Comparison of ENCODE assay signal across 11 mouse cellular contexts in genomic region chr6:73233202-73233726, GRCm38 (mm10). TPM values are rescaled to one million over a fixed set of nuclear protein-coding genes. Genes with fewer than 3 reads are reported as not detected.
DNase-seq lines count a peak whose midpoint lies in the region; TF ChIP-seq lines count a peak whose summit lies in the region.
"Had no signal": no experiment of that assay in that cellular context is flagged by ENCODE, and none has a peak within 500 bp of the region (broad histone marks: within the 10 kb centered on the region; RNA-seq: fewer than 3 reads in every experiment).

No protein-coding gene starts in this region.

- no peaks in the 10 kb centered on the region for H3K36me3 ChIP-seq in thymus, adult 2 months (ENCODE audit: control insufficient read depth, insufficient read depth, low read length)
- H3K36me3 ChIP-seq: embryonic facial prominence, embryonic 13.5 days; hindbrain, embryonic 15.5 days; midbrain, embryonic 12.5 days had no signal

- H3K27me3 ChIP-seq in thymus, adult 2 months (ENCODE audit: control insufficient read depth, insufficient read depth, low read length), result no peaks in the 10 kb centered on the region
- H3K27me3 ChIP-seq: embryonic facial prominence, embryonic 13.5 days; hindbrain, embryonic 15.5 days; midbrain, embryonic 12.5 days had no signal

- no peak for TF ChIP-seq POLR2A in thymus, adult 2 months (IDR thresholded peaks at IDR 0.05; ENCODE audit: control insufficient read depth, extremely low read depth, insufficient read depth, low read length, poor library complexity)

- no peak overlapping the region for H3K4me3 ChIP-seq in thymus, adult 2 months (ENCODE audit: control insufficient read depth, insufficient read depth, low read length)
- H3K4me3 ChIP-seq: embryonic facial prominence, embryonic 13.5 days; hindbrain, embryonic 15.5 days; midbrain, embryonic 12.5 days had no signal

- no peak overlapping the region for H3K27ac ChIP-seq in thymus, adult 2 months (ENCODE audit: control insufficient read depth, insufficient read depth, low read length)
- H3K27ac ChIP-seq: embryonic facial prominence, embryonic 13.5 days; hindbrain, embryonic 15.5 days; midbrain, embryonic 12.5 days had no signal

- intact Hi-C loops in heart, postnatal 25 days (cut with DNase I), result no loop called here

- WGBS in thymus, adult 2 months, result 90% methylated on average over 6 of the region's 6 CpGs

- H3K4me1 ChIP-seq in thymus, adult 2 months (replicated peaks; ENCODE audit: control insufficient read depth, insufficient read depth, low read length), result no peaks in the 10 kb centered on the region
- H3K4me1 ChIP-seq: hindbrain, embryonic 15.5 days; midbrain, embryonic 12.5 days had no signal

- peak; percentile 44 for DNase-seq in heart, adult 11 months
- no peak for DNase-seq in heart, postnatal 25 days (ENCODE audit: low spot score)
- DNase-seq in thymus, adult 2 months, result peak; percentile 41
- no peak for DNase-seq in thymus, adult 18-20 months
- DNase-seq in liver, result peak; percentile 25
- DNase-seq in thymus, postnatal 25 days, result peak; percentile 35
- no peak for DNase-seq in right cerebral cortex, postnatal 4 days
- DNase-seq in kidney, postnatal 4 days, result no peak

- no peak for TF ChIP-seq CTCF in thymus, adult 2 months (IDR thresholded peaks at IDR 0.05; ENCODE audit: borderline replicate concordance, control insufficient read depth, extremely low read depth, insufficient read depth, low read length, poor library complexity)

RNA-seq across cellular contexts. Expression of gene Dnah6, which starts 11.8 kb away (rescaled TPM):
- under 1 TPM; 0.08 to 0.11 TPM for total RNA-seq in heart, postnatal 25 days (2021)
- 0.09 and 0.11 TPM in 2 replicates for polyA plus RNA-seq in thymus, adult 2 months (2012; rRNA removed)
- polyA plus RNA-seq: embryonic facial prominence, embryonic 13.5 days had no signal

RNA-seq across cellular contexts. Expression of gene Suclg1, which starts 14.9 kb away (rescaled TPM):
- total RNA-seq in heart, postnatal 25 days (2021), result 100 to 1,000 TPM; 581 TPM
- 59.5 and 61.2 TPM in 2 replicates for polyA plus RNA-seq in thymus, adult 2 months (2012; rRNA removed)

Comparison
In these comparisons a context has a peak if more than half of its experiments do, and no peak if none do; other contexts are left out.
1. DNase-seq: peak in heart, adult 11 months (single experiment), thymus, adult 2 months (single experiment), liver (single experiment) and thymus, postnatal 25 days (single experiment); none in heart, postnatal 25 days (single experiment), thymus, adult 18-20 months (0 of 2), right cerebral cortex, postnatal 4 days (single experiment) and kidney, postnatal 4 days (0 of 2).